Mouse (Mus musculus): ENCODE results near the gene Unc5cl. TPM values are rescaled to one million over a fixed set of nuclear protein-coding genes. Genes with fewer than 3 reads are reported as not detected.

The Unc5cl gene
- polyA plus RNA-seq, 1 experiment from 2014 or later = not detected

- Histone ChIP-seq H3K27me3 (ENCODE audit: control insufficient read depth, insufficient read depth, low read length) (no peaks in the 10 kb centered on the region), H3K9me3 (ENCODE audit: control insufficient read depth, low read length) (no peaks in the 10 kb centered on the region), H3K9ac (ENCODE audit: low read length) (no peak overlapping the region), H3K4me1 (ENCODE audit: control insufficient read depth, insufficient read depth, low read length) (0 out of 2 replicates have a peak, but pooled peaks cover 2% of the 10 kb centered on the region), H3K4me2 (no peak overlapping the region), H3K36me3 (ENCODE audit: control insufficient read depth, insufficient read depth, low read length) (no peaks in the 10 kb centered on the region), H3K27ac (ENCODE audit: low read depth, low read length) (no peak overlapping the region), H3K4me3 (ENCODE audit: low read depth, low read length) (no peak overlapping the region)
- ATAC-seq (ENCODE audit: low FRiP score) = no peak
- peak; percentile 89 for DNase-seq (ENCODE audit: low spot score, missing footprints)
- WGBS = 84% methylated on average over 5 of the region's 5 CpGs
These were observed 83.6 kb downstream of the Unc5cl start for GRCm38 (mm10) chr17:48538328-48538727.

- no peak for DNase-seq (ENCODE audit: low spot score, missing footprints)
- H3K4me2 ChIP-seq = no peak overlapping the region
- WGBS = 90% methylated on average over 17 of the region's 17 CpGs
These were observed 84.6 kb downstream of the Unc5cl start for GRCm38 (mm10) chr17:48539326-48539725.

GRCm38 (mm10) chr17:48542733-48543132, 88.0 kb downstream of the Unc5cl start:
- Histone ChIP-seq H3K36me3 (ENCODE audit: control insufficient read depth, insufficient read depth, low read length) (no peaks in the 10 kb centered on the region), H3K27me3 (ENCODE audit: control insufficient read depth, insufficient read depth, low read length) (no peaks in the 10 kb centered on the region), H3K27ac (ENCODE audit: low read depth, low read length) (no peak overlapping the region), H3K4me2 (no peak overlapping the region), H3K4me3 (ENCODE audit: low read depth, low read length) (no peak overlapping the region), H3K9ac (ENCODE audit: low read length) (no peak overlapping the region), H3K9me3 (ENCODE audit: control insufficient read depth, low read length) (no peaks in the 10 kb centered on the region), H3K4me1 (ENCODE audit: control insufficient read depth, insufficient read depth, low read length) (no peaks in the 10 kb centered on the region)
- DNase-seq (ENCODE audit: low spot score, missing footprints) (no peak), ATAC-seq (ENCODE audit: low FRiP score) (no peak)
- 83% methylated on average over 11 of the region's 11 CpGs for WGBS

More at GRCm38 (mm10) chr17:48539326-48539725, 84.6 kb downstream of the Unc5cl start:
- Histone ChIP-seq H3K36me3 (ENCODE audit: control insufficient read depth, insufficient read depth, low read length) (no peaks in the 10 kb centered on the region), H3K4me1 (ENCODE audit: control insufficient read depth, insufficient read depth, low read length) (no peaks in the 10 kb centered on the region), H3K27ac (ENCODE audit: low read depth, low read length) (no peak overlapping the region), H3K27me3 (ENCODE audit: control insufficient read depth, insufficient read depth, low read length) (no peaks in the 10 kb centered on the region), H3K9ac (ENCODE audit: low read length) (no peak overlapping the region), H3K4me3 (ENCODE audit: low read depth, low read length) (no peak overlapping the region), H3K9me3 (ENCODE audit: control insufficient read depth, low read length) (no peaks in the 10 kb centered on the region)
- no peak for ATAC-seq (ENCODE audit: low FRiP score)

GRCm38 (mm10) chr17:48543301-48543765, 88.6 kb downstream of the Unc5cl start:
- Histone ChIP-seq H3K4me3 (ENCODE audit: low read depth, low read length) (no peak overlapping the region), H3K27me3 (ENCODE audit: control insufficient read depth, insufficient read depth, low read length) (no peaks in the 10 kb centered on the region), H3K36me3 (ENCODE audit: control insufficient read depth, insufficient read depth, low read length) (no peaks in the 10 kb centered on the region), H3K9me3 (ENCODE audit: control insufficient read depth, low read length) (no peaks in the 10 kb centered on the region), H3K4me1 (ENCODE audit: control insufficient read depth, insufficient read depth, low read length) (no peaks in the 10 kb centered on the region), H3K27ac (ENCODE audit: low read depth, low read length) (no peak overlapping the region), H3K4me2 (no peak overlapping the region), H3K9ac (ENCODE audit: low read length) (no peak overlapping the region)
- DNase-seq (ENCODE audit: low spot score, missing footprints) = no peak
- WGBS = 81% methylated on average over 14 of the region's 15 CpGs
- ATAC-seq (ENCODE audit: low FRiP score) = no peak

GRCm38 (mm10) chr17:48544722-48545121, 90.0 kb downstream of the Unc5cl start:
- H3K27ac ChIP-seq (ENCODE audit: low read depth, low read length) = no peak overlapping the region
- ATAC-seq (ENCODE audit: low FRiP score) = no peak
- H3K4me1 ChIP-seq (ENCODE audit: control insufficient read depth, insufficient read depth, low read length) = no peaks in the 10 kb centered on the region

GRCm38 (mm10) chr17:48545223-48545943, 90.7 kb downstream of the Unc5cl start:
- no peaks in the 10 kb centered on the region for H3K9me3 ChIP-seq (ENCODE audit: control insufficient read depth, low read length)
- ATAC-seq (ENCODE audit: low FRiP score) (peak; percentile 44; the same call in 1 of the 2 replicates), DNase-seq (ENCODE audit: low spot score, missing footprints) (no peak)
- no peak overlapping the region for H3K27ac ChIP-seq (ENCODE audit: low read depth, low read length)
- H3K9ac ChIP-seq (ENCODE audit: low read length) = no peak overlapping the region
- no peaks in the 10 kb centered on the region for H3K4me1 ChIP-seq (ENCODE audit: control insufficient read depth, insufficient read depth, low read length)
- 75% methylated on average over 28 of the region's 28 CpGs for WGBS
- no peak overlapping the region for H3K4me3 ChIP-seq (ENCODE audit: low read depth, low read length)
- no peaks in the 10 kb centered on the region for H3K36me3 ChIP-seq (ENCODE audit: control insufficient read depth, insufficient read depth, low read length)
- H3K27me3 ChIP-seq (ENCODE audit: control insufficient read depth, insufficient read depth, low read length) = no peaks in the 10 kb centered on the region
- H3K4me2 ChIP-seq = no peak overlapping the region

More at GRCm38 (mm10) chr17:48544722-48545121, 90.0 kb downstream of the Unc5cl start:
- H3K4me3 ChIP-seq (ENCODE audit: low read depth, low read length) = no peak overlapping the region
- no peaks in the 10 kb centered on the region for H3K36me3 ChIP-seq (ENCODE audit: control insufficient read depth, insufficient read depth, low read length)
- H3K9ac ChIP-seq (ENCODE audit: low read length) = no peak overlapping the region
- no peak overlapping the region for H3K4me2 ChIP-seq
- 83% methylated on average over 9 of the region's 9 CpGs for WGBS
- H3K27me3 ChIP-seq (ENCODE audit: control insufficient read depth, insufficient read depth, low read length) = no peaks in the 10 kb centered on the region
- H3K9me3 ChIP-seq (ENCODE audit: control insufficient read depth, low read length) = no peaks in the 10 kb centered on the region
- DNase-seq (ENCODE audit: low spot score, missing footprints) = no peak

GRCm38 (mm10) chr17:48546036-48546435, 91.3 kb downstream of the Unc5cl start:
- Histone ChIP-seq H3K27ac (ENCODE audit: low read depth, low read length) (no peak overlapping the region), H3K9me3 (ENCODE audit: control insufficient read depth, low read length) (no peaks in the 10 kb centered on the region), H3K9ac (ENCODE audit: low read length) (no peak overlapping the region), H3K27me3 (ENCODE audit: control insufficient read depth, insufficient read depth, low read length) (no peaks in the 10 kb centered on the region), H3K4me1 (ENCODE audit: control insufficient read depth, insufficient read depth, low read length) (no peaks in the 10 kb centered on the region), H3K4me3 (ENCODE audit: low read depth, low read length) (no peak overlapping the region), H3K36me3 (ENCODE audit: control insufficient read depth, insufficient read depth, low read length) (no peaks in the 10 kb centered on the region), H3K4me2 (no peak overlapping the region)
- ATAC-seq (ENCODE audit: low FRiP score) = no peak
- no peak for DNase-seq (ENCODE audit: low spot score, missing footprints)
- WGBS = 92% methylated on average over 11 of the region's 11 CpGs

- no peak for ATAC-seq (ENCODE audit: low FRiP score)
- Histone ChIP-seq H3K9ac (ENCODE audit: low read length) (no peak overlapping the region), H3K4me3 (ENCODE audit: low read depth, low read length) (no peak overlapping the region), H3K4me1 (ENCODE audit: control insufficient read depth, insufficient read depth, low read length) (no peaks in the 10 kb centered on the region), H3K4me2 (no peak overlapping the region), H3K27me3 (ENCODE audit: control insufficient read depth, insufficient read depth, low read length) (no peaks in the 10 kb centered on the region), H3K27ac (ENCODE audit: low read depth, low read length) (no peak overlapping the region), H3K36me3 (ENCODE audit: control insufficient read depth, insufficient read depth, low read length) (no peaks in the 10 kb centered on the region), H3K9me3 (ENCODE audit: control insufficient read depth, low read length) (no peaks in the 10 kb centered on the region)
- no peak for DNase-seq (ENCODE audit: low spot score, missing footprints)
- WGBS = 92% methylated on average over 6 of the region's 6 CpGs
These were observed 93.0 kb downstream of the Unc5cl start for GRCm38 (mm10) chr17:48547668-48548067.

GRCm38 (mm10) chr17:48551788-48552531, 97.3 kb downstream of the Unc5cl start:
- H3K27ac ChIP-seq (ENCODE audit: low read depth, low read length) = no peak overlapping the region
- no peaks in the 10 kb centered on the region for H3K36me3 ChIP-seq (ENCODE audit: control insufficient read depth, insufficient read depth, low read length)
- H3K4me2 ChIP-seq = no peak overlapping the region
- no peaks in the 10 kb centered on the region for H3K4me1 ChIP-seq (ENCODE audit: control insufficient read depth, insufficient read depth, low read length)
- DNase-seq (ENCODE audit: low spot score, missing footprints) (no peak), ATAC-seq (ENCODE audit: low FRiP score) (no peak)
- WGBS = 90% methylated on average over 4 of the region's 4 CpGs
- H3K4me3 ChIP-seq (ENCODE audit: low read depth, low read length) = no peak overlapping the region
- no peak overlapping the region for H3K9ac ChIP-seq (ENCODE audit: low read length)
- H3K27me3 ChIP-seq (ENCODE audit: control insufficient read depth, insufficient read depth, low read length) = no peaks in the 10 kb centered on the region
- no peaks in the 10 kb centered on the region for H3K9me3 ChIP-seq (ENCODE audit: control insufficient read depth, low read length)

Measured in midbrain, embryonic 11.5 days (tissue).